Mouse (Mus musculus): Measurements from ENCODE around the gene Aox2. TPM values are rescaled to one million over a fixed set of nuclear protein-coding genes. Genes with fewer than 3 reads are reported as not detected.
A peak's percentile ranks its signal among the peaks of the same experiment; 100 is the strongest.

The Aox2 gene
- polyA plus RNA-seq (2016; fragmentation: Nextera tagmentation; extraction: Ambion mirVana) = not detected in 2 replicates

GRCm38 (mm10) chr1:58278026-58278425 is at the start of gene Aox2:
TSS of gene Aox2 (plus strand) at chr1:58278326.
- H3K4me1 ChIP-seq = peaks cover 9% of the 10 kb centered on the region
- no peak for DNase-seq (ENCODE audit: low spot score)
- H3K27me3 ChIP-seq (ENCODE audit: low read depth, poor library complexity, severe bottlenecking) = no peaks in the 10 kb centered on the region
- no peak within 1 kb of the TSS for H3K4me3 ChIP-seq
- 68% methylated on average over 5 of the region's 5 CpGs for WGBS
- peak within 1 kb of the TSS; percentile 20; the same call in 1 of the 2 replicates for H3K27ac ChIP-seq (replicated peaks)
- no peaks in the 10 kb centered on the region for H3K36me3 ChIP-seq
- no peaks in the 10 kb centered on the region for H3K9me3 ChIP-seq (replicated peaks)

DNA sequence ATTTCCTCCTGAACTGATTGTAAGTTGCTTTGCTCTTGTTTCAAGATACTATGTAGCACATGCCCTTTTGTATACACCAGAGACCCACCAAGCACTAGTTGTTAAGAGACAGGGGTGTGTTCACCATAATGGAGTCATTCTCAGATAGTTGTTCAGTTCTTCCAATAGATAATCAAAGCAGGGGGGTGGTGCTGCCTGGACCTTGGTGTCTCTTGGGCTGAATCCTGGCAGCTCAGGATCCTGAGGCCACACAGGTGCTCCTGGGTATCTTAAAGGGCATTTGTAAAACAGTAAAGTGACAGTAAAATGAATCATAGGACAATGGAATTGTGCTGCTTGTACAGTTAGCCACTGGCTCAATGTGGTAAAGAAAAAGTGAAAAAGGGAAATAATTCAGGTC is 49.2 kb upstream of the Aox2 start:
- Histone ChIP-seq H3K4me3 (no peak overlapping the region), H3K36me3 (no peaks in the 10 kb centered on the region), H3K27ac (replicated peaks) (no peak overlapping the region), H3K4me1 (peaks cover 13% of the 10 kb centered on the region), H3K27me3 (ENCODE audit: low read depth, poor library complexity, severe bottlenecking) (no peaks in the 10 kb centered on the region), H3K9me3 (replicated peaks) (no peaks in the 10 kb centered on the region)
- DNase-seq (ENCODE audit: low spot score) = no peak

DNA sequence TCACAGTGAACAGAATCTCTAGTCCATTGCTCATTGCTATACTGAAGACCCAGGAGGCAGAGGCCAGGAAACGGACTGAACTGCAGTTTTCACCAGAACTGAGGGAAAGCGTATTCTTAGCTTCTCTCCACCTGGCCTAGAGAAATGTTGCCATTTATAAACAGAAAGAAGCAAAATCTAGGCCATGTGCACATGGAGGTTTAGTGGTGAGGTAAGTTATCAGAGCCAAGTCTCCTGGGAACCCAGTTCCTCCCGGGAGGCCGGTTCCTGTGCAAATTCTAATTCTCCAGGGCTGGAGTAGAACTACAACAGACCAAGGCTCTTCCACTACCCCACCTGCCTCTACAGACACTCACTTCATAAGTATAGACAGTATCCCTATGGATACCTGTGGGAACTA is 48.4 kb upstream of the Aox2 start:
- peak overlapping the region; percentile 57; the same call in 1 of the 2 replicates for H3K27ac ChIP-seq (replicated peaks)
- no peaks in the 10 kb centered on the region for H3K36me3 ChIP-seq
- no peaks in the 10 kb centered on the region for H3K9me3 ChIP-seq (replicated peaks)
- DNase-seq (ENCODE audit: low spot score) = no peak
- WGBS = 93% methylated on average over 4 of the region's 4 CpGs
- H3K27me3 ChIP-seq (ENCODE audit: low read depth, poor library complexity, severe bottlenecking) = no peaks in the 10 kb centered on the region
- no peak overlapping the region for H3K4me3 ChIP-seq
- H3K4me1 ChIP-seq = peaks cover 13% of the 10 kb centered on the region

DNA sequence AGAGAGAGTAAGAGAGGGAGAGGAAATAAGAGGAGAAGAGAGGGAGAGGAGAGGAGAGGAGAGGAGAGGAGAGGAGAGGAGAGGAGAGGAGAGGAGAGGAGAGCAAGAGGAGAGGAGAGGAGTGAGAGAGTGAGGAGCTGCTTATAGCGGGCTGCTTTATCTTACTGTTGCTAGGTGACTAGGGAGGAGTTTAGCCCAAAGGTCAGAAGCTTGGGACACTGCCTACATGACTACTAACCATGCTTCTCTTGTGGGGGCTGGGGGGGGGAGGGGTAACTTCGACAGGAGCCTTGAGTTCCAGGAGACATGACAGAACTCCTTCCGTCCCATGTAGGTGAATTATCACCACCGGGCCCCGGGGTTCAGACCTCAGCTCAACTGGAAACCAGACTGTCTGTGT is 47.6 kb upstream of the Aox2 start:
- no peaks in the 10 kb centered on the region for H3K36me3 ChIP-seq
- H3K27me3 ChIP-seq (ENCODE audit: low read depth, poor library complexity, severe bottlenecking) = no peaks in the 10 kb centered on the region
- no peaks in the 10 kb centered on the region for H3K9me3 ChIP-seq (replicated peaks)
- no peak overlapping the region for H3K27ac ChIP-seq (replicated peaks)
- 50% methylated on average over 5 of the region's 5 CpGs for whole genome bisulfite sequencing
- DNase-seq (ENCODE audit: low spot score) = no peak
- peaks cover 13% of the 10 kb centered on the region for H3K4me1 ChIP-seq
- H3K4me3 ChIP-seq = no peak overlapping the region

- Histone ChIP-seq H3K4me1 (peaks cover 7% of the 10 kb centered on the region), H3K27me3 (ENCODE audit: low read depth, poor library complexity, severe bottlenecking) (no peaks in the 10 kb centered on the region), H3K4me3 (no peak overlapping the region), H3K36me3 (no peaks in the 10 kb centered on the region), H3K27ac (replicated peaks) (no peak overlapping the region), H3K9me3 (replicated peaks) (no peaks in the 10 kb centered on the region)
- WGBS = 62% methylated on average over 5 of the region's 5 CpGs
- no peak for DNase-seq (ENCODE audit: low spot score)
Observed at GRCm38 (mm10) chr1:58235405-58235804, 42.7 kb upstream of the Aox2 start.

GRCm38 (mm10) chr1:58237527-58238299 is 40.4 kb upstream of the Aox2 start:
- no peaks in the 10 kb centered on the region for H3K9me3 ChIP-seq (replicated peaks)
- no peak overlapping the region for H3K4me3 ChIP-seq
- no peaks in the 10 kb centered on the region for H3K36me3 ChIP-seq
- 85% methylated on average over 4 of the region's 4 CpGs for WGBS
- DNase-seq (ENCODE audit: low spot score) = no peak
- H3K27me3 ChIP-seq (ENCODE audit: low read depth, poor library complexity, severe bottlenecking) = no peaks in the 10 kb centered on the region
- no peaks in the 10 kb centered on the region for H3K4me1 ChIP-seq
- H3K27ac ChIP-seq (replicated peaks) = no peak overlapping the region

DNA sequence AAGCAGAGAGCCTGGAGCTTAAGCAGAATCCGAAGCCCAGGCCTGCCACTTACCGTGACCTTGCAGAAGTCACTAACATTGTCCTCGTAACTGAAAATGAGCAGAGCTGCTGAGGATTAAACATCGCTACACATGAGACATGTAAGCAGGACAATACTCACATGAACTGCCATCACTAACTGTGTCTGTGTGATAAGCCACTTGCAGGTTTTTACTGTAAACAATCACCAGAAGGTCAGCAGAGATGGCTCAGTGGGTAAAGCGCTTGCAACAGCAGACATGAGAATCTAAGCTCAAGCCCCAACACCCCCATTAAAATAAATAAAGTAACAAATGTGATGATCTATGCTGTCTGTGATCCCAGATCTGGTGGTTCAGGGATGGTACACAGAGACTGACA is 39.7 kb upstream of the Aox2 start:
- Histone ChIP-seq H3K4me1 (no peaks in the 10 kb centered on the region), H3K27ac (replicated peaks) (no peak overlapping the region), H3K4me3 (no peak overlapping the region), H3K9me3 (replicated peaks) (no peaks in the 10 kb centered on the region), H3K27me3 (ENCODE audit: low read depth, poor library complexity, severe bottlenecking) (no peaks in the 10 kb centered on the region), H3K36me3 (no peaks in the 10 kb centered on the region)
- 91% methylated on average over 5 of the region's 5 CpGs for WGBS
- DNase-seq (ENCODE audit: low spot score) = no peak

DNA sequence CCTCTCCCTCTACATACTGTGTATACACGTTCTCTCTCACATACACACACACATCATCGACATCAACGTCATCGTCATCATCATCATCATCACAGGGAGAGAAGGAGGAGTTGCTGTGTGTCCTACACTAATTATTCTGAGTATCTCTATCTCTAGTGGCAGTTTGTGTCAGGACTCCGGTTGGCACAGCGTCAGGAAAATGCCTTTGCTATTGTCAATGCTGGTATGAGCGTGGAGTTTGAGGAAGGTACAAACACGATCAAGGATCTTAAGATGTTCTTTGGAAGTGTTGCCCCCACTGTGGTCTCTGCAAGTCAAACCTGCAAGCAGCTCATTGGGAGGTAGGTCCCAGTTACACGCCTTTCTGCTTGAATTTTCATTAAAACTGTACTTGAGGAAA is 39.2 kb upstream of the Aox2 start:
- no peak for DNase-seq (ENCODE audit: low spot score)
- H3K4me1 ChIP-seq = no peaks in the 10 kb centered on the region
- no peaks in the 10 kb centered on the region for H3K27me3 ChIP-seq (ENCODE audit: low read depth, poor library complexity, severe bottlenecking)
- H3K9me3 ChIP-seq (replicated peaks) = no peaks in the 10 kb centered on the region
- 94% methylated on average over 9 of the region's 9 CpGs for WGBS
- no peak overlapping the region for H3K27ac ChIP-seq (replicated peaks)
- H3K4me3 ChIP-seq = no peak overlapping the region
- H3K36me3 ChIP-seq = no peaks in the 10 kb centered on the region

GRCm38 (mm10) chr1:58240347-58240746 is 37.8 kb upstream of the Aox2 start:
- Histone ChIP-seq H3K27ac (replicated peaks) (no peak overlapping the region), H3K4me1 (no peaks in the 10 kb centered on the region), H3K27me3 (ENCODE audit: low read depth, poor library complexity, severe bottlenecking) (no peaks in the 10 kb centered on the region), H3K36me3 (no peaks in the 10 kb centered on the region), H3K4me3 (no peak overlapping the region), H3K9me3 (replicated peaks) (no peaks in the 10 kb centered on the region)
- DNase-seq (ENCODE audit: low spot score) = no peak
- 73% methylated on average over 6 of the region's 6 CpGs for WGBS

DNA sequence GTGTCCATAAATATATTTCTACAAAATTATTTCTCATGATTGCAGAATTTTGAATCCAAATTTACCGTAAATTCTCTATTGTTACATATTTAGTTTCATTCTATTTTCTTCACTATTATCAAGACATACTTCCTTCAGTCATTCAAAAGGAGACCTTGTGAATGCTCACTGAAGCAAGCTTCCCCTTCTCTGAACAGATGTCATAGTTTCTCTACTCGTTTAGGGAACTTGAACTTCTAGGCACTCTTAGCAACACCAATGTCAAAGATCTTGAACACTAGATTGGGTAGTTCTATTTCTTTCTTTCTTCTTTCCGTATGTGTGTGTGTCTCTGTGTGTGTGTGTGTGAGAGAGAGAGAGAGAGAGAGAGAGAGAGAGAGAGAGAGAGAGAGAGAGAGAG is 33.6 kb upstream of the Aox2 start:
- no peak overlapping the region for H3K4me3 ChIP-seq
- no peaks in the 10 kb centered on the region for H3K36me3 ChIP-seq
- WGBS = 79% methylated on average over 3 of the region's 3 CpGs
- no peak for DNase-seq (ENCODE audit: low spot score)
- H3K27me3 ChIP-seq (ENCODE audit: low read depth, poor library complexity, severe bottlenecking) = no peaks in the 10 kb centered on the region
- no peak overlapping the region for H3K27ac ChIP-seq (replicated peaks)
- H3K9me3 ChIP-seq (replicated peaks) = no peaks in the 10 kb centered on the region
- H3K4me1 ChIP-seq = no peaks in the 10 kb centered on the region

DNA sequence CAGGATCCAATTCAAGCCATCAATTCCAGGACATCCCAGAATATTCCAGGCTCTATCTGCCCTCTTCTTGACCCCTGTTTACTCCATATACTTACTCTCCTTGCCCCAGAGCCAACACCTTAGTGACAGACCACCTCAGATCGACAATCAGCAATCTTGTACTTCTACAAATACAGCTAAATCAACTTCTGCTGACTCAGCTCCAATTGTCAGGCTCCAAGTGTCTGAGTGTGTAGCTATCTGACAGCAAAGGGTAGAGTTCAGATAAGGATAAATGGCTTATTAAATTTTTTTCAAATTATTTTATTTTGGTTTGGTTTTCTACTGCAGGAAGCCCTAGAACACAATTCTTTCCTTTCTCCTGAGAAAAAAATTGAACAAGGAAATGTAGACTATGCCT is 29.6 kb upstream of the Aox2 start:
- H3K4me1 ChIP-seq = no peaks in the 10 kb centered on the region
- DNase-seq (ENCODE audit: low spot score) = no peak
- no peaks in the 10 kb centered on the region for H3K9me3 ChIP-seq (replicated peaks)
- no peak overlapping the region for H3K4me3 ChIP-seq
- no peak overlapping the region for H3K27ac ChIP-seq (replicated peaks)
- no peaks in the 10 kb centered on the region for H3K27me3 ChIP-seq (ENCODE audit: low read depth, poor library complexity, severe bottlenecking)
- WGBS = 93% methylated on average over 1 of the region's 1 CpGs
- no peaks in the 10 kb centered on the region for H3K36me3 ChIP-seq

DNA sequence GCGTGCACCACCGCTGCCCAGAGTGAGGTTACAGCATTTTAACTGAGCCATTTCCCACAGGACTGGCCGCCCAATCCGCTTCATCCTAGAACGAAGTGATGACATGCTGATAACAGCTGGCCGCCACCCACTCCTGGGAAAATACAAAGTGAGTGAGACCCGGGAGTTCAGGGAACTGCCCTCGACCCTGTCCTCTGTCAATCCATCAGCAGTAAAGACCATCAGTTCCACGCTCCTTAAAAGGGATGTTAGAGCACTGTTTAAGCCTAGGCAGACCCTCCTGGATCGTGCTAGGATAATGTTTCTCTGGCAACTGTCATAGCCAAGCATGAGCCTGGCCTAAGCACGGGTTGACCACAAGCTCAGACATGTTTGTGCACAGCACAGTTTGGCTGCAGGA is 24.7 kb upstream of the Aox2 start:
- H3K27ac ChIP-seq (replicated peaks) = no peak overlapping the region
- no peaks in the 10 kb centered on the region for H3K36me3 ChIP-seq
- H3K27me3 ChIP-seq (ENCODE audit: low read depth, poor library complexity, severe bottlenecking) = no peaks in the 10 kb centered on the region
- no peak for DNase-seq (ENCODE audit: low spot score)
- no peaks in the 10 kb centered on the region for H3K9me3 ChIP-seq (replicated peaks)
- no peaks in the 10 kb centered on the region for H3K4me1 ChIP-seq
- no peak overlapping the region for H3K4me3 ChIP-seq
- 87% methylated on average over 11 of the region's 11 CpGs for WGBS

- Histone ChIP-seq H3K36me3 (no peaks in the 10 kb centered on the region), H3K9me3 (replicated peaks) (no peaks in the 10 kb centered on the region), H3K27ac (replicated peaks) (no peak overlapping the region), H3K27me3 (ENCODE audit: low read depth, poor library complexity, severe bottlenecking) (no peaks in the 10 kb centered on the region), H3K4me1 (no peaks in the 10 kb centered on the region), H3K4me3 (no peak overlapping the region)
- WGBS = 88% methylated on average over 10 of the region's 10 CpGs
- DNase-seq (ENCODE audit: low spot score) = no peak
Observed at GRCm38 (mm10) chr1:58257195-58257991, 20.7 kb upstream of the Aox2 start.

Measured in midbrain, embryonic 10.5 days (tissue).